Mouse (Mus musculus): ENCODE measurements around the gene Art4. TPM values are rescaled to one million over a fixed set of nuclear protein-coding genes. Genes with fewer than 3 reads are reported as not detected.

The Art4 gene
- polyA plus RNA-seq, 1 experiment: not detected

DNA sequence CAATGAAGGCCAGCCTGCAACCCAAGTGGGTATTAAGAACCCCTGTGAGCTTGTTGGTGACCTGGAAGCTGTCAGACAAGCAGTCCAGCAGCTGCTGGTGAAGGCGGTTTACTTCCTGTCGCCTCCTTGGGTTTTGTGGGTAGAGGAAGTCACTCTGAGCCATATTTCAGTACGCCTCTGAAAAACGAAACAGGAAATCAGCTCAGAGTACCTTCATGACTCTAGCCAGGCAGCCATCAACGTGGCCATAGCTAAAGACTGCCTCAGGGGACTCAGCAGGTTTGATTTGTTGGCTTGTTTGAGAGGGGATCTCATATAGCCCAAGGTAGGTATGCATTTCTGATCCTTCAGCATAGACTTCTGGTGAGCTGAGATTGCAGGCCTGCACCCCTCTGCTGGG lies 25.8 kb downstream of the Art4 start:
- Histone ChIP-seq H3K9me3 (replicated peaks; ENCODE audit: control insufficient read depth, insufficient read depth, low read length, poor library complexity, severe bottlenecking) (no peaks in the 10 kb centered on the region), H3K36me3 (ENCODE audit: control insufficient read depth, insufficient read depth, low read length, poor library complexity, severe bottlenecking) (no peaks in the 10 kb centered on the region), H3K9ac (ENCODE audit: low read depth, poor library complexity, severe bottlenecking) (no peak overlapping the region), H3K4me1 (ENCODE audit: control insufficient read depth, insufficient read depth, low read length) (no peaks in the 10 kb centered on the region), H3K27ac (ENCODE audit: insufficient read depth, low read length) (no peak overlapping the region), H3K4me3 (ENCODE audit: low read depth, low read length) (no peak overlapping the region), H3K27me3 (ENCODE audit: control insufficient read depth, insufficient read depth, low read length, poor library complexity, severe bottlenecking) (no peaks in the 10 kb centered on the region)
- TF ChIP-seq EP300 (IDR thresholded peaks at IDR 0.05; ENCODE audit: insufficient read depth, low read depth, low read length) (no peak), POLR2A (IDR thresholded peaks at IDR 0.05; ENCODE audit: insufficient read depth, low read length) (no peak), CTCF (IDR thresholded peaks at IDR 0.05; ENCODE audit: low read depth, low read length) (no peak)

DNA sequence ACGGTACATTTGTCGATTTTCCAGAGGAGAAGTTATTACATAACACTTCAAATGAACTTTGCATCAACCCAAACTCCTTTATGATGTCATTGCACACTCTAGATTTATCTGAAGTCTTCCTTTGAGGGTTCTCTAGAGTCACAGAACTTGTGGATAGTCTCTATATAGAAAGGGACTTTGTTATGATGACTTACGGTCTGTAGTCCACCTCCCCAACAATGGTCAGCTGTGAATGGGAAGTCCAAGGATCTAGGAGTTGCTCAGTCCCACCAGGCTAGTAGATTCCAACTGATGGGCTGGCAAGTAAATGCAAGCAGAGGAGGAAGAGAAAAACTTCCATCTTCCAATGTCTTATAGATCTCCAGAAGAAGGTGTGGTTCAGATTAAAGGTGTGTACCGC lies 28.9 kb downstream of the Art4 start:
- H3K4me1 ChIP-seq (ENCODE audit: control insufficient read depth, insufficient read depth, low read length): no peaks in the 10 kb centered on the region
- no peaks in the 10 kb centered on the region for H3K9me3 ChIP-seq (replicated peaks; ENCODE audit: control insufficient read depth, insufficient read depth, low read length, poor library complexity, severe bottlenecking)
- peak overlapping the region; percentile 78 for H3K9ac ChIP-seq (ENCODE audit: low read depth, poor library complexity, severe bottlenecking)
- peak overlapping the region; percentile 65 for H3K4me3 ChIP-seq (ENCODE audit: low read depth, low read length)
- H3K36me3 ChIP-seq (ENCODE audit: control insufficient read depth, insufficient read depth, low read length, poor library complexity, severe bottlenecking): peaks cover 21% of the 10 kb centered on the region
- TF ChIP-seq CTCF (IDR thresholded peaks at IDR 0.05; ENCODE audit: low read depth, low read length): no peak
- TF ChIP-seq POLR2A (IDR thresholded peaks at IDR 0.05; ENCODE audit: insufficient read depth, low read length): no peak
- TF ChIP-seq EP300 (IDR thresholded peaks at IDR 0.05; ENCODE audit: insufficient read depth, low read depth, low read length): no peak
- no peak overlapping the region for H3K27ac ChIP-seq (ENCODE audit: insufficient read depth, low read length)
- no peaks in the 10 kb centered on the region for H3K27me3 ChIP-seq (ENCODE audit: control insufficient read depth, insufficient read depth, low read length, poor library complexity, severe bottlenecking)

DNA sequence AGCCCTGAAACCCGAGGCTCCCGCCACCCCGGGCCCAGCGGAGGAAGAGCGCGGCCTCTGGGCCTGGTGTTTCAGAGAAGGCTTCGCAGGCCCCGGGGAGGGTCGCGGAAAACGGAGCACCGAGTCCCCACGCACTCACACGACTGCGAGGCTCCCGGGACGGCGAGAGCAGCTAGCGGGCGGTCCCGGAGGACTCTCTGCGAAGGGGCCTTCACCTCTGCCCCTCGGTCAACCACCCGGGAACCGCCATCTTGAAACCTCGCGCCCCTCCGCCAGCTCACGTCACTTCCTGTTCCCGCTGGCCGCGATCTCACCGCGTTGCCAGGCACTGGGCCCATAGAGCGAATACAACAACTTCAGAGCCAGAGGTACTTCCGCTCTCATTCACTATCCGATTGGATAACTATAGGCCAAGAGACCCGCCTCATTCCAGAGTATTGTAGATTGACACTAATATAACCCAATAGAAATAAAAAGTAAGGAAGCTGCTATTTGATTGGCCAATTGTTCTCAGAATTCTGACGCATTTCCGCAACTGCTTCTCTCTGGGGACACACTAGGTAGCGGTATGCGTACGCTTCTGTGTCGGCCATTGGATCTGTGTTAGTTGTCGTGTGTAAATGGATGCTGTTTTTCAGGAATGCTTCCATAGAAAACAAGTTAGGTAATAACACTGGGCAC lies 29.5 kb downstream of the Art4 start, which contains the start of gene Wbp11:
Gene Wbp11 (minus strand): TSS at position 353 of the 681 bp plus-strand sequence.
- no peaks in the 10 kb centered on the region for H3K27me3 ChIP-seq (ENCODE audit: control insufficient read depth, insufficient read depth, low read length, poor library complexity, severe bottlenecking)
- peaks cover 23% of the 10 kb centered on the region for H3K36me3 ChIP-seq (ENCODE audit: control insufficient read depth, insufficient read depth, low read length, poor library complexity, severe bottlenecking)
- H3K4me1 ChIP-seq (ENCODE audit: control insufficient read depth, insufficient read depth, low read length): no peaks in the 10 kb centered on the region
- H3K4me3 ChIP-seq (ENCODE audit: low read depth, low read length): peak within 1 kb of the TSS; percentile 99
- TF ChIP-seq EP300 (IDR thresholded peaks at IDR 0.05; ENCODE audit: insufficient read depth, low read depth, low read length) (no peak), POLR2A (IDR thresholded peaks at IDR 0.05; ENCODE audit: insufficient read depth, low read length) (peak; percentile 89)
- no peaks in the 10 kb centered on the region for H3K9me3 ChIP-seq (replicated peaks; ENCODE audit: control insufficient read depth, insufficient read depth, low read length, poor library complexity, severe bottlenecking)
- peak within 1 kb of the TSS; percentile 98 for H3K9ac ChIP-seq (ENCODE audit: low read depth, poor library complexity, severe bottlenecking)
- H3K27ac ChIP-seq (ENCODE audit: insufficient read depth, low read length): peak within 1 kb of the TSS; percentile 51; the same call in 1 of the 2 replicates

DNA sequence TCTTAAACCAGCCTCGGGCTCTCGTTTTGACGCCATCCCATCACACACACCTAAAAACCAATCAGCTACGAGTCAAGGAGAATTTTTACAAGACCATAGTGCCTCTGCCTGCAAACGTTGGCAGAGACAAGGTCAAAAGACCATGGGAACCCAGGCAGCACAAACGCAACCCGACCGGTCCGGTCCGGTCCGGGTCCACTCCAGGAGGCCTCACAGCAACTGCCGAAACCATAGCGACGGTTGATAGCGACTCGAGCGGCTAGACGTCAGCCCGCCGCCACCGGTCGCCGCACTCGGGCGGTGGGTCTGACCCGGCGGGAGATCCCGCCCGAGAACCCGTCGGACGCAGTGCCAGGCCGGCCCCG lies 30.0 kb downstream of the Art4 start, which contains the start of gene BC049715:
Gene BC049715 (plus strand): TSS at position 111 of the 365 bp plus-strand sequence.
- Histone ChIP-seq H3K36me3 (ENCODE audit: control insufficient read depth, insufficient read depth, low read length, poor library complexity, severe bottlenecking) (peaks cover 29% of the 10 kb centered on the region), H3K4me3 (ENCODE audit: low read depth, low read length) (peak within 1 kb of the TSS; percentile 99), H3K9me3 (replicated peaks; ENCODE audit: control insufficient read depth, insufficient read depth, low read length, poor library complexity, severe bottlenecking) (no peaks in the 10 kb centered on the region), H3K27me3 (ENCODE audit: control insufficient read depth, insufficient read depth, low read length, poor library complexity, severe bottlenecking) (no peaks in the 10 kb centered on the region), H3K4me1 (ENCODE audit: control insufficient read depth, insufficient read depth, low read length) (no peaks in the 10 kb centered on the region), H3K27ac (ENCODE audit: insufficient read depth, low read length) (peak within 1 kb of the TSS; percentile 51; the same call in 1 of the 2 replicates), H3K9ac (ENCODE audit: low read depth, poor library complexity, severe bottlenecking) (peak within 1 kb of the TSS; percentile 98)
- TF ChIP-seq POLR2A (IDR thresholded peaks at IDR 0.05; ENCODE audit: insufficient read depth, low read length): no peak
- TF ChIP-seq EP300 (IDR thresholded peaks at IDR 0.05; ENCODE audit: insufficient read depth, low read depth, low read length): no peak
- no peak for TF ChIP-seq CTCF (IDR thresholded peaks at IDR 0.05; ENCODE audit: low read depth, low read length)

DNA sequence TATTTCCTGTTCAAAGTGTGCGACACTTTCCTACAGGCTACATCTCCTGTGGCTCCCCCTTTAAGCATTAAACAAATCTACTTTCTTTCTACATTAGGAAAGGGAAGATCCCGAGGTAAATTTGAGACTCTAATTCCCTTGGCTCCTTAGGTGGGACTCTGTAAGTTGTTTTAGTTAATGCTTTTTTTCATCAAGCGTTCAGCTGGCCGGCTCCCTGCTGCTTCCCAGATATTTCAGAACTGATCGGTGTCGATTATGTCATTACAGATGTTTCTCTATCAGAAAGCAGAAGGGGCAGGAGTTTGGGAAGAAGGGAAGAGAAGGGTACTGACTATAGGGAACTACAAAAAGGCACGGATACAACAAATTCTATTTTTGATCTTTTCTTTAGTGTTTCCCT lies 30.4 kb downstream of the Art4 start:
- H3K9me3 ChIP-seq (replicated peaks; ENCODE audit: control insufficient read depth, insufficient read depth, low read length, poor library complexity, severe bottlenecking): no peaks in the 10 kb centered on the region
- H3K4me3 ChIP-seq (ENCODE audit: low read depth, low read length): peak overlapping the region; percentile 99
- H3K4me1 ChIP-seq (ENCODE audit: control insufficient read depth, insufficient read depth, low read length): no peaks in the 10 kb centered on the region
- H3K27me3 ChIP-seq (ENCODE audit: control insufficient read depth, insufficient read depth, low read length, poor library complexity, severe bottlenecking): no peaks in the 10 kb centered on the region
- H3K27ac ChIP-seq (ENCODE audit: insufficient read depth, low read length): 0 out of 2 replicates have a peak overlapping the region, but pooled peaks have one; percentile 51
- TF ChIP-seq POLR2A (IDR thresholded peaks at IDR 0.05; ENCODE audit: insufficient read depth, low read length): no peak
- TF ChIP-seq EP300 (IDR thresholded peaks at IDR 0.05; ENCODE audit: insufficient read depth, low read depth, low read length): no peak
- peak overlapping the region; percentile 98 for H3K9ac ChIP-seq (ENCODE audit: low read depth, poor library complexity, severe bottlenecking)
- H3K36me3 ChIP-seq (ENCODE audit: control insufficient read depth, insufficient read depth, low read length, poor library complexity, severe bottlenecking): peaks cover 31% of the 10 kb centered on the region

DNA sequence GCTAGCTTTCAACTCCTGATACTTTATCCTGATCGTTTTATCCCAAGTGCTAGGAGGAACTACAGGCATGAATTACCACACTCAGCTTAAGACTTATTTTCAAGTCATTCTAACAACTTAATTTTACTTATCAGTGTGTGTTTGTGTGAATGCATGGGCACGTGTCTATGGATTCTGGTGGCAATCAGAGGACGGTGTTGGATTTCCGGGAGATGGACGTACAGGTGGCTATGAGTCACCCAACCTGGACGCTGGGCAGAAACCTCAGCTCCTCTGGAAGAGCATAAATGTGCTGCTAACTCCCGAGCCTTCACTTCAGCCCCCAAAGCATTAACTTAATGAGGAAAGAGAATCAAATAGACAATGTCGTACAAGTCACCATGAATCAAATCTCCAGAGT lies 32.5 kb downstream of the Art4 start:
- Histone ChIP-seq H3K9ac (ENCODE audit: low read depth, poor library complexity, severe bottlenecking) (no peak overlapping the region), H3K9me3 (replicated peaks; ENCODE audit: control insufficient read depth, insufficient read depth, low read length, poor library complexity, severe bottlenecking) (no peaks in the 10 kb centered on the region), H3K27me3 (ENCODE audit: control insufficient read depth, insufficient read depth, low read length, poor library complexity, severe bottlenecking) (no peaks in the 10 kb centered on the region), H3K27ac (ENCODE audit: insufficient read depth, low read length) (no peak overlapping the region), H3K36me3 (ENCODE audit: control insufficient read depth, insufficient read depth, low read length, poor library complexity, severe bottlenecking) (peaks cover 52% of the 10 kb centered on the region), H3K4me1 (ENCODE audit: control insufficient read depth, insufficient read depth, low read length) (no peaks in the 10 kb centered on the region), H3K4me3 (ENCODE audit: low read depth, low read length) (no peak overlapping the region)
- TF ChIP-seq POLR2A (IDR thresholded peaks at IDR 0.05; ENCODE audit: insufficient read depth, low read length): no peak
- TF ChIP-seq EP300 (IDR thresholded peaks at IDR 0.05; ENCODE audit: insufficient read depth, low read depth, low read length): no peak
- TF ChIP-seq CTCF (IDR thresholded peaks at IDR 0.05; ENCODE audit: low read depth, low read length): no peak
